Mouse (Mus musculus) testis, adult 2 months (tissue): ENCODE data around the gene Gm20388. TPM values are rescaled to one million over a fixed set of nuclear protein-coding genes. Genes with fewer than 3 reads are reported as not detected.
A peak's percentile ranks its signal among the peaks of the same experiment; 100 is the strongest.

Source experiments
- H3K27ac ChIP-seq: fragments of 200-500 bp; 2 replicates; pipeline ENCODE4 v1.5.1; 2012; ENCODE audit warnings: low read depth, low read length; ENCODE audit not compliant: control insufficient read depth, insufficient read depth
- H3K27me3 ChIP-seq: fragments of 200-500 bp; 2 replicates; pipeline ENCODE4 v1.6.1; 2012; ENCODE audit warnings: mild to moderate bottlenecking, low read length, moderate library complexity; ENCODE audit not compliant: control insufficient read depth, insufficient read depth
- H3K36me3 ChIP-seq: fragments of 200-500 bp; 2 replicates; pipeline ENCODE4 v1.6.1; 2012; ENCODE audit warnings: mild to moderate bottlenecking, low read length; ENCODE audit not compliant: control insufficient read depth, insufficient read depth
- H3K4me1 ChIP-seq: fragments of 200-500 bp; 2 replicates; pipeline ENCODE4 v1.6.1; 2012; ENCODE audit warnings: low read length; ENCODE audit not compliant: control insufficient read depth, insufficient read depth
- H3K4me3 ChIP-seq: fragments of 200-500 bp; 2 replicates; pipeline ENCODE4 v1.5.1; 2012; ENCODE audit warnings: low read depth, mild to moderate bottlenecking, low read length, moderate library complexity, mixed read lengths; ENCODE audit not compliant: control insufficient read depth
- CTCF ChIP-seq: fragments of 200-500 bp; IDR thresholded peaks from 2 replicates; pipeline ENCODE4 v1.5.1; 2012; ENCODE audit warnings: low read depth, mild to moderate bottlenecking, inconsistent platforms, low read length, moderate library complexity; ENCODE audit not compliant: control insufficient read depth, insufficient read depth, insufficient replicate concordance
- POLR2A ChIP-seq: fragments of 200-500 bp; IDR thresholded peaks from 2 replicates; pipeline ENCODE4 v1.6.1; 2012; ENCODE audit warnings: low read depth, mild to moderate bottlenecking, inconsistent platforms, low read length, moderate library complexity; ENCODE audit not compliant: control insufficient read depth
- polyA plus RNA-seq: library from polyadenylated mRNA; depleted of rRNA; stranded (reverse); fragments of >200 nt; gene quantifications from 2 replicates; pipeline ENCODE4 v1.2.3, GENCODE M21; 2012

Gm20388 gene
- polyA plus RNA-seq, 1 experiment, result 5.6 TPM

GRCm38 (mm10) chr8:123046706-123047105 lies 3136.1 kb downstream of the Gm20388 start:
- TF ChIP-seq POLR2A (no peak), CTCF (no peak)
- no peak overlapping the region for H3K4me3 ChIP-seq
- H3K27me3 ChIP-seq, result no peaks in the 10 kb centered on the region
- H3K4me1 ChIP-seq, result peaks cover 3% of the 10 kb centered on the region; the same call in 1 of the 2 replicates
- H3K36me3 ChIP-seq, result 0 out of 2 replicates have a peak, but pooled peaks cover 1% of the 10 kb centered on the region
- H3K27ac ChIP-seq, result no peak overlapping the region

GRCm38 (mm10) chr8:123047827-123048226 lies 3137.2 kb downstream of the Gm20388 start:
- Histone ChIP-seq H3K4me1 (peaks cover 3% of the 10 kb centered on the region; the same call in 1 of the 2 replicates), H3K27me3 (no peaks in the 10 kb centered on the region), H3K36me3 (0 out of 2 replicates have a peak, but pooled peaks cover 1% of the 10 kb centered on the region), H3K4me3 (no peak overlapping the region), H3K27ac (no peak overlapping the region)
- TF ChIP-seq CTCF (no peak), POLR2A (no peak)

GRCm38 (mm10) chr8:123048402-123048801 lies 3137.8 kb downstream of the Gm20388 start:
- Histone ChIP-seq H3K4me3 (no peak overlapping the region), H3K27me3 (no peaks in the 10 kb centered on the region), H3K4me1 (peaks cover 1% of the 10 kb centered on the region; the same call in 1 of the 2 replicates), H3K27ac (no peak overlapping the region), H3K36me3 (0 out of 2 replicates have a peak, but pooled peaks cover 1% of the 10 kb centered on the region)
- TF ChIP-seq CTCF (no peak), POLR2A (no peak)

- TF ChIP-seq POLR2A, result no peak
- no peak for TF ChIP-seq CTCF
- Histone ChIP-seq H3K4me3 (no peak overlapping the region), H3K36me3 (no peaks in the 10 kb centered on the region), H3K27me3 (no peaks in the 10 kb centered on the region), H3K4me1 (no peaks in the 10 kb centered on the region), H3K27ac (no peak overlapping the region)
Observed at GRCm38 (mm10) chr8:123051458-123051857, 3140.8 kb downstream of the Gm20388 start.

- no peak within 1 kb of the TSS for H3K27ac ChIP-seq
- TF ChIP-seq POLR2A (no peak), CTCF (no peak)
- H3K36me3 ChIP-seq, result no peaks in the 10 kb centered on the region
Observed at GRCm38 (mm10) chr8:123062721-123063120, 3152.1 kb downstream of the Gm20388 start, which contains the start of gene Spg7. TSS of gene Spg7 (plus strand) at chr8:123062942.

GRCm38 (mm10) chr8:123064072-123064471 lies 3153.4 kb downstream of the Gm20388 start:
- no peaks in the 10 kb centered on the region; the same call in 1 of the 2 replicates for H3K36me3 ChIP-seq
- no peak overlapping the region for H3K27ac ChIP-seq
- peaks cover 6% of the 10 kb centered on the region for H3K4me1 ChIP-seq
- no peaks in the 10 kb centered on the region for H3K27me3 ChIP-seq
- TF ChIP-seq CTCF, result no peak
- no peak for TF ChIP-seq POLR2A
- peak overlapping the region; percentile 30 for H3K4me3 ChIP-seq

More at GRCm38 (mm10) chr8:123062721-123063120, 3152.1 kb downstream of the Gm20388 start, which contains the start of gene Spg7:
- H3K4me1 ChIP-seq, result peaks cover 6% of the 10 kb centered on the region
- H3K27me3 ChIP-seq, result no peaks in the 10 kb centered on the region
- no peak within 1 kb of the TSS for H3K4me3 ChIP-seq

- H3K27ac ChIP-seq, result peak overlapping the region; percentile 69
- H3K36me3 ChIP-seq, result no peaks in the 10 kb centered on the region; the same call in 1 of the 2 replicates
- H3K4me3 ChIP-seq, result peak overlapping the region; percentile 86
- H3K4me1 ChIP-seq, result peaks cover 6% of the 10 kb centered on the region
- no peak for TF ChIP-seq CTCF
- no peak for TF ChIP-seq POLR2A
- H3K27me3 ChIP-seq, result no peaks in the 10 kb centered on the region
Observed at GRCm38 (mm10) chr8:123064809-123065213, 3154.2 kb downstream of the Gm20388 start.
